ENCODE assay signal across 17 mouse cellular contexts in genomic region chr7:4147371-4147770, GRCm38 (mm10). TPM values are rescaled to one million over a fixed set of nuclear protein-coding genes. Genes with fewer than 3 reads are reported as not detected.
DNase-seq lines count a peak whose midpoint lies in the region; ATAC-seq and TF ChIP-seq lines count a peak whose summit lies in the region.
"Had no signal": no experiment of that assay in that cellular context is flagged by ENCODE, and none has a peak within 500 bp of the region (broad histone marks: within the 10 kb centered on the region; RNA-seq: fewer than 3 reads in every experiment).

No protein-coding gene starts in this region.

- no peak overlapping the region for H3K27ac ChIP-seq in midbrain, embryonic 11.5 days (ENCODE audit: low read depth, low read length)
- no peak overlapping the region for H3K27ac ChIP-seq in midbrain, embryonic 15.5 days
- H3K27ac ChIP-seq in embryonic facial prominence, embryonic 10.5 days (replicated peaks), result no peak overlapping the region
- peak overlapping the region; percentile 100 for H3K27ac ChIP-seq in small intestine, adult 2 months (ENCODE audit: insufficient read depth, low read depth, low read length)
- H3K27ac ChIP-seq in hindbrain, embryonic 11.5 days (ENCODE audit: low read depth, low read length), result no peak overlapping the region
- H3K27ac ChIP-seq in kidney, embryonic 16.5 days (ENCODE audit: low read length), result no peak overlapping the region
- H3K27ac ChIP-seq: midbrain, embryonic 13.5 days; neural tube, embryonic 13.5 days had no signal

- H3K36me3 ChIP-seq in midbrain, embryonic 11.5 days (ENCODE audit: control insufficient read depth, insufficient read depth, low read length), result peaks cover 37% of the 10 kb centered on the region
- H3K36me3 ChIP-seq in midbrain, embryonic 15.5 days (replicated peaks), result peaks cover 48% of the 10 kb centered on the region
- H3K36me3 ChIP-seq in embryonic facial prominence, embryonic 10.5 days (replicated peaks), result peaks cover 62% of the 10 kb centered on the region
- peaks cover 56% of the 10 kb centered on the region for H3K36me3 ChIP-seq in small intestine, adult 2 months (ENCODE audit: control insufficient read depth, insufficient read depth, low read length)
- peaks cover 31% of the 10 kb centered on the region for H3K36me3 ChIP-seq in hindbrain, embryonic 11.5 days (ENCODE audit: control insufficient read depth, insufficient read depth, low read length)
- peaks cover 53% of the 10 kb centered on the region for H3K36me3 ChIP-seq in kidney, embryonic 16.5 days (ENCODE audit: insufficient read depth, low read length)

- H3K27me3 ChIP-seq in midbrain, embryonic 11.5 days (ENCODE audit: control insufficient read depth, insufficient read depth, low read length), result peaks cover 17% of the 10 kb centered on the region
- peaks cover 14% of the 10 kb centered on the region for H3K27me3 ChIP-seq in midbrain, embryonic 15.5 days (replicated peaks)
- peaks cover 25% of the 10 kb centered on the region for H3K27me3 ChIP-seq in embryonic facial prominence, embryonic 10.5 days (replicated peaks; ENCODE audit: low read depth, poor library complexity, severe bottlenecking)
- H3K27me3 ChIP-seq in small intestine, adult 2 months (ENCODE audit: control insufficient read depth, insufficient read depth, low read length), result no peaks in the 10 kb centered on the region
- H3K27me3 ChIP-seq in hindbrain, embryonic 11.5 days (ENCODE audit: control insufficient read depth, insufficient read depth, low read length), result peaks cover 13% of the 10 kb centered on the region
- H3K27me3 ChIP-seq in kidney, embryonic 16.5 days (ENCODE audit: insufficient read depth, low read length), result peaks cover 13% of the 10 kb centered on the region

- 93% methylated on average over 20 of the region's 20 CpGs for WGBS in midbrain, embryonic 11.5 days
- 93% methylated on average over 20 of the region's 20 CpGs for WGBS in midbrain, embryonic 15.5 days
- 93% methylated on average over 17 of the region's 20 CpGs for WGBS in embryonic facial prominence, embryonic 10.5 days
- 39% methylated on average over 20 of the region's 20 CpGs for WGBS in small intestine, adult 2 months
- WGBS in hindbrain, embryonic 11.5 days, result 86% methylated on average over 19 of the region's 20 CpGs
- 71% methylated on average over 20 of the region's 20 CpGs for WGBS in kidney, embryonic 16.5 days

- TF ChIP-seq CTCF in small intestine, adult 2 months (IDR thresholded peaks at IDR 0.05; ENCODE audit: extremely low read depth, insufficient read length, insufficient replicate concordance, low read depth, low read length), result no peak

- peak; percentile 92 for DNase-seq in heart, adult 11 months
- DNase-seq in heart, adult 9 months (ENCODE audit: low spot score in 2 of 2), result no peak
- DNase-seq in midbrain, embryonic 11.5 days (ENCODE audit: low spot score, missing footprints), result peak; percentile 57
- DNase-seq in embryonic facial prominence, embryonic 10.5 days (ENCODE audit: low spot score), result peak; percentile 6
- DNase-seq in hindbrain, embryonic 11.5 days (ENCODE audit: low spot score), result no peak
- DNase-seq: heart, postnatal 10 days; kidney, postnatal 10 days; layer of hippocampus, postnatal 36 days; retina, postnatal 1 day had no signal

- no peak overlapping the region for H3K9ac ChIP-seq in midbrain, embryonic 11.5 days (ENCODE audit: low read length)
- H3K9ac ChIP-seq in midbrain, embryonic 15.5 days, result no peak overlapping the region
- H3K9ac ChIP-seq in hindbrain, embryonic 11.5 days (ENCODE audit: low read depth, low read length), result no peak overlapping the region
- H3K9ac ChIP-seq in kidney, embryonic 16.5 days (replicated peaks; ENCODE audit: low read length), result no peak overlapping the region
- H3K9ac ChIP-seq: limb, embryonic 13.5 days; midbrain, embryonic 13.5 days had no signal

- no peak overlapping the region for H3K4me2 ChIP-seq in midbrain, embryonic 11.5 days
- H3K4me2 ChIP-seq in midbrain, embryonic 15.5 days, result no peak overlapping the region
- H3K4me2 ChIP-seq in hindbrain, embryonic 11.5 days (replicated peaks; ENCODE audit: low read depth, low read length), result no peak overlapping the region
- no peak overlapping the region for H3K4me2 ChIP-seq in kidney, embryonic 16.5 days (replicated peaks; ENCODE audit: low read depth, low read length)
- H3K4me2 ChIP-seq: limb, embryonic 13.5 days had no signal

- peak; percentile 57 for TF ChIP-seq POLR2A in small intestine, adult 2 months (IDR thresholded peaks at IDR 0.05; ENCODE audit: low read depth, low read length)

- peaks cover 17% of the 10 kb centered on the region for H3K4me1 ChIP-seq in midbrain, embryonic 11.5 days (ENCODE audit: control insufficient read depth, insufficient read depth, low read length)
- H3K4me1 ChIP-seq in midbrain, embryonic 15.5 days, result peaks cover 31% of the 10 kb centered on the region
- H3K4me1 ChIP-seq in embryonic facial prominence, embryonic 10.5 days, result peaks cover 26% of the 10 kb centered on the region
- peaks cover 19% of the 10 kb centered on the region for H3K4me1 ChIP-seq in small intestine, adult 2 months (ENCODE audit: control insufficient read depth, insufficient read depth, insufficient read length, low read length)
- peaks cover 5% of the 10 kb centered on the region; the same call in 1 of the 2 replicates for H3K4me1 ChIP-seq in hindbrain, embryonic 11.5 days (replicated peaks; ENCODE audit: control insufficient read depth, insufficient read depth, low read length)
- H3K4me1 ChIP-seq in kidney, embryonic 16.5 days (ENCODE audit: insufficient read depth, low read length), result peaks cover 27% of the 10 kb centered on the region

- H3K9me3 ChIP-seq in midbrain, embryonic 11.5 days (ENCODE audit: control insufficient read depth, low read length), result no peaks in the 10 kb centered on the region
- H3K9me3 ChIP-seq in midbrain, embryonic 15.5 days, result no peaks in the 10 kb centered on the region
- H3K9me3 ChIP-seq in embryonic facial prominence, embryonic 10.5 days, result no peaks in the 10 kb centered on the region
- H3K9me3 ChIP-seq in hindbrain, embryonic 11.5 days (ENCODE audit: control insufficient read depth, low read length), result no peaks in the 10 kb centered on the region
- no peaks in the 10 kb centered on the region for H3K9me3 ChIP-seq in kidney, embryonic 16.5 days (ENCODE audit: low read length)
- H3K9me3 ChIP-seq: limb, embryonic 13.5 days; midbrain, embryonic 13.5 days; neural tube, embryonic 13.5 days had no signal

- no peak for ATAC-seq in midbrain, embryonic 11.5 days (ENCODE audit: low FRiP score)
- no peak for ATAC-seq in midbrain, embryonic 15.5 days (replicated peaks)
- ATAC-seq in hindbrain, embryonic 11.5 days (ENCODE audit: low FRiP score), result no peak
- ATAC-seq in kidney, embryonic 16.5 days (ENCODE audit: low FRiP score, low TSS enrichment), result no peak
- ATAC-seq: inflammation-experienced regulatory T-cells, adult 6 months; midbrain, embryonic 13.5 days had no signal

- no peak overlapping the region for H3K4me3 ChIP-seq in midbrain, embryonic 11.5 days (ENCODE audit: low read depth, low read length)
- no peak overlapping the region for H3K4me3 ChIP-seq in midbrain, embryonic 15.5 days
- H3K4me3 ChIP-seq in embryonic facial prominence, embryonic 10.5 days, result no peak overlapping the region
- H3K4me3 ChIP-seq in small intestine, adult 2 months (ENCODE audit: low read depth, low read length), result peak overlapping the region; percentile 86
- no peak overlapping the region for H3K4me3 ChIP-seq in hindbrain, embryonic 11.5 days (ENCODE audit: low read depth, low read length)
- H3K4me3 ChIP-seq in kidney, embryonic 16.5 days (ENCODE audit: low read length), result no peak overlapping the region
- H3K4me3 ChIP-seq: erythroblast, embryonic 14.5 days; midbrain, embryonic 13.5 days had no signal

RNA-seq across cellular contexts. Expression of gene Leng9, which starts 2.8 kb away (rescaled TPM):
- polyA plus RNA-seq in midbrain, embryonic 11.5 days (2014; fragmentation: Nextera tagmentation; extraction: Ambion mirVana), result 1.5 and 2.0 TPM in 2 replicates
- 5.2 and 6.0 TPM in 2 replicates for polyA plus RNA-seq in midbrain, embryonic 15.5 days (2015; fragmentation: Nextera tagmentation; extraction: Ambion mirVana)
- 1.4 and 1.7 TPM in 2 replicates for polyA plus RNA-seq in embryonic facial prominence, embryonic 10.5 days (2016; fragmentation: Nextera tagmentation; extraction: Ambion mirVana)
- polyA plus RNA-seq in small intestine, adult 2 months (2012; rRNA removed), result 24.5 and 92.5 TPM in 2 replicates
- 1.9 TPM in 2 replicates for polyA plus RNA-seq in hindbrain, embryonic 11.5 days (2014; fragmentation: Nextera tagmentation; extraction: Ambion mirVana)
- polyA plus RNA-seq in kidney, embryonic 16.5 days (2015; fragmentation: Nextera tagmentation; extraction: Ambion mirVana), result 3.6 and 4.3 TPM in 2 replicates

RNA-seq across cellular contexts. Expression of gene Leng8, which starts 10.5 kb away (rescaled TPM):
- polyA plus RNA-seq in midbrain, embryonic 11.5 days (2014; fragmentation: Nextera tagmentation; extraction: Ambion mirVana), result 44.4 and 45.6 TPM in 2 replicates
- polyA plus RNA-seq in midbrain, embryonic 15.5 days (2015; fragmentation: Nextera tagmentation; extraction: Ambion mirVana), result 102 and 104 TPM in 2 replicates
- polyA plus RNA-seq in embryonic facial prominence, embryonic 10.5 days (2016; fragmentation: Nextera tagmentation; extraction: Ambion mirVana), result 68.1 and 68.2 TPM in 2 replicates
- polyA plus RNA-seq in small intestine, adult 2 months (2012; rRNA removed), result 272 and 372 TPM in 2 replicates
- 45.3 and 54.4 TPM in 2 replicates for polyA plus RNA-seq in hindbrain, embryonic 11.5 days (2014; fragmentation: Nextera tagmentation; extraction: Ambion mirVana)
- polyA plus RNA-seq in kidney, embryonic 16.5 days (2015; fragmentation: Nextera tagmentation; extraction: Ambion mirVana), result 59.7 and 74.2 TPM in 2 replicates

RNA-seq across cellular contexts. Expression of gene Cdc42ep5, which starts 17.3 kb away (rescaled TPM):
- polyA plus RNA-seq in midbrain, embryonic 11.5 days (2014; fragmentation: Nextera tagmentation; extraction: Ambion mirVana), result 15.6 and 17.4 TPM in 2 replicates
- polyA plus RNA-seq in midbrain, embryonic 15.5 days (2015; fragmentation: Nextera tagmentation; extraction: Ambion mirVana), result 6.2 and 6.4 TPM in 2 replicates
- 32.7 and 34.9 TPM in 2 replicates for polyA plus RNA-seq in embryonic facial prominence, embryonic 10.5 days (2016; fragmentation: Nextera tagmentation; extraction: Ambion mirVana)
- 252 and 655 TPM in 2 replicates for polyA plus RNA-seq in small intestine, adult 2 months (2012; rRNA removed)
- 19.9 and 20.7 TPM in 2 replicates for polyA plus RNA-seq in hindbrain, embryonic 11.5 days (2014; fragmentation: Nextera tagmentation; extraction: Ambion mirVana)
- polyA plus RNA-seq in kidney, embryonic 16.5 days (2015; fragmentation: Nextera tagmentation; extraction: Ambion mirVana), result 36.5 and 43.2 TPM in 2 replicates
- polyA plus RNA-seq: inflammation-experienced regulatory T-cells, adult 6 months had no signal

RNA-seq across cellular contexts. Expression of gene Ttyh1, which starts 28.2 kb away (rescaled TPM):
- polyA plus RNA-seq in midbrain, embryonic 11.5 days (2014; fragmentation: Nextera tagmentation; extraction: Ambion mirVana), result 33.8 and 43.6 TPM in 2 replicates
- 115 and 144 TPM in 2 replicates for polyA plus RNA-seq in midbrain, embryonic 15.5 days (2015; fragmentation: Nextera tagmentation; extraction: Ambion mirVana)
- polyA plus RNA-seq in embryonic facial prominence, embryonic 10.5 days (2016; fragmentation: Nextera tagmentation; extraction: Ambion mirVana), result 10.5 and 10.9 TPM in 2 replicates
- 21.5 and 23.4 TPM in 2 replicates for polyA plus RNA-seq in small intestine, adult 2 months (2012; rRNA removed)
- 61.0 and 66.6 TPM in 2 replicates for polyA plus RNA-seq in hindbrain, embryonic 11.5 days (2014; fragmentation: Nextera tagmentation; extraction: Ambion mirVana)
- 2.4 and 2.7 TPM in 2 replicates for polyA plus RNA-seq in kidney, embryonic 16.5 days (2015; fragmentation: Nextera tagmentation; extraction: Ambion mirVana)
- polyA plus RNA-seq: erythroblast, embryonic 14.5 days had no signal

Comparison
In these comparisons a context has a peak if more than half of its experiments do, and no peak if none do; other contexts are left out.
1. DNase-seq: peak in heart, adult 11 months (single experiment), midbrain, embryonic 11.5 days (single experiment) and embryonic facial prominence, embryonic 10.5 days (single experiment); none in heart, adult 9 months (0 of 2) and hindbrain, embryonic 11.5 days (single experiment).